Mouse (Mus musculus) erythroblast, embryonic 14.5 days (primary cell): ENCODE data around the gene Slc34a2. TPM values are rescaled to one million over a fixed set of nuclear protein-coding genes. Genes with fewer than 3 reads are reported as not detected.

ENCODE experiments used
- H3K27me3 ChIP-seq: 2 replicates; pipeline ENCODE4 v1.6.1; 2012; ENCODE audit warnings: inconsistent platforms; ENCODE audit not compliant: control insufficient read depth
- H3K36me3 ChIP-seq: 2 replicates; pipeline ENCODE4 v1.6.1; 2012; ENCODE audit warnings: mild to moderate bottlenecking, inconsistent platforms; ENCODE audit not compliant: control insufficient read depth
- H3K4me1 ChIP-seq: 2 replicates; pipeline ENCODE4 v1.6.1; 2012; ENCODE audit warnings: inconsistent platforms; ENCODE audit not compliant: control insufficient read depth
- H3K4me3 ChIP-seq: replicated peaks from 2 replicates; pipeline ENCODE3; 2012; ENCODE audit warnings: moderate library complexity, mild to moderate bottlenecking, inconsistent platforms
- H3K9me3 ChIP-seq: 2 replicates; pipeline ENCODE4 v1.6.1; 2012; ENCODE audit warnings: low read length, inconsistent platforms, mixed read lengths; ENCODE audit not compliant: control insufficient read depth
- GATA1 ChIP-seq: IDR thresholded peaks from 2 replicates; pipeline ENCODE4 v1.6.1; 2012; ENCODE audit warnings: low read length, inconsistent platforms, mixed read lengths
- TAL1 ChIP-seq: IDR thresholded peaks from 3 replicates; pipeline ENCODE4 v1.6.1; 2012; ENCODE audit warnings: low read length, inconsistent platforms, mixed read lengths
- polyA plus RNA-seq: library from polyadenylated mRNA; stranded (reverse); fragments of >175 nt; gene quantifications from 2 replicates; pipeline ENCODE4 v1.2.3, GENCODE M21; 2012

Gene Slc34a2
- polyA plus RNA-seq, 1 experiment, result not detected

DNA sequence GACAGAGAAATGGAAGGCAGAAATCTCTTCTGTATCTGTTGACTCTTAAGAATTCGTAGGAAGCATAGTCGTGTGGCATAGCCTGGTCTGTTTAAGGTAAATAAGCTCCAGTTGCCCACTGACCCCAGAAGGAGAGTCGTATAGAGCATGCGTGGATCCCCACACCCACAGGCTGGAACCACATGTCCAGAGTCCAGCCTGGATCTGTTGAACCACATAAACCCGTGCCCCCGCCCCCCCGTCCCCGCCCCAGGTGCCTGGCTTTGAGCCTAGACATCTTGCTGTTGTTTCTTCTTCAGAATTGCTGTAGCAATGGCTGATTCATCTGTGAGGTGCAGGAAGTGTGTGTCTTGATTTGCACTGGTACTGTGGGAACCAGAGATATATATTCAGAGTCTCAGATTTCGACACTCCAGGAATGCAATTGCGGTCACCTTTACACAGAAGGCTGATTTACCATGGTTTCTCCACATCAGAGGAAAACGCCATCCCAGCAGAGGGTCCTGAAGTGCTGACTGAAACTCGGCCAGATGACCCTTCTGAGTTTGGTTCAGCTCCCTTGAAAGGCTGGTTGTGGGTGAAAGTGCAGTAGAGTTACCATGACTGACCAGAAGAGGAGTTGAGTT, 64.1 kb downstream of the Slc34a2 start:
- H3K27me3 ChIP-seq, result no peaks in the 10 kb centered on the region
- H3K36me3 ChIP-seq, result no peaks in the 10 kb centered on the region
- H3K4me3 ChIP-seq, result no peak overlapping the region
- no peak for TF ChIP-seq TAL1
- TF ChIP-seq GATA1, result no peak
- H3K4me1 ChIP-seq, result no peaks in the 10 kb centered on the region
- no peaks in the 10 kb centered on the region for H3K9me3 ChIP-seq

DNA sequence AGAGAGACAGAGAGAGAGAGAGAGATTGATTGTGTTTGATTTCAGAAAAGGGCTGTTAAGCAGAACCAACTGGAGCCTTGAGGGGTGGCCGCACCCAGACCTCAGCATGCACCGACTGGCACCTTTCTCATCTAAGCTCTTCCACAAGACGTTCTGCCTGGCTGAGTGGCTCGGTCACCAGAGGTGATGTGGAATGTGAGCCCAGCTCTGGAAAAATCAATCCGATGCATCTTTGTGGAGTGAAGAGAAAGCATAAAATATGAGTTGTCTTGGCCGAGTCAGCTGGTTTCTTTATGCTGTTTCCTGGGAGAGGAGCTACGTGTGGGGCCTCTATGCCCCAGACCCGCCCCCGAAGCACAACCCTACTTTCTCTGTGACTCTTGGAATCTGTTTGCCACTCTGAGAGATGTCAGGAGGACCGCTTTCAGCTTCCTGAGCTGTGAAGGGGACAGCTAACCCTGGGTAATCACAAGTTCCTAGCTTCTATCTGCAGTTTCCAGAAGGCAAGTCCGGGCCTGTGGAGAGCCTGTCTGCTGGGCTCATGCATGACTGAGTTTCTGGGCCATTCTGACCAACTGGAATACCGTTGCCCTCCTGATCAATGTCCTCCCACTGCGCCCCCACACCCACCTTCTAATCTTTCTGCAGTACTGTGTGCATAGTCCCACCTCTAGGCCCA, 66.4 kb downstream of the Slc34a2 start:
- TF ChIP-seq TAL1 (no peak), GATA1 (no peak)
- Histone ChIP-seq H3K27me3 (no peaks in the 10 kb centered on the region), H3K36me3 (no peaks in the 10 kb centered on the region), H3K9me3 (no peaks in the 10 kb centered on the region), H3K4me1 (no peaks in the 10 kb centered on the region), H3K4me3 (no peak overlapping the region)

DNA sequence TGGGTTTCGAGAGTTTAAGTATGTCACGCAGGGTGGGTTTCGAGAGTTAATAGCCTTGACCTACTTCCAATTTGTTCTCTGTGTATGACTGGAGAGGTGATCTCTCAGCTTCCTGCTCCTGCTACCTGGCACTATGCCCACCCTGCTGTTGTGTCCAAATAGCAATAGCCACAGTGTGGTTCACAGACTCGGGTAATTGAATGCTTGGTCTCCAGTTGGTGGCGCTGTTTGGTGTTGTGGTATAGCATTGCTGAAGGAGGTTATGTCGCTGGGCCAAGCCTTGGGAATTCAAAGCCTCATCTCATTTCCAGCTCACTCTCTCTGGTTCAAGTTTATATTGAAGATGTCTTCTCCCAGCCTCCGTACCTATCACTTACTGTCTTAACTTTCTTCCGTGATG, 67.8 kb downstream of the Slc34a2 start:
- no peak overlapping the region for H3K4me3 ChIP-seq

DNA sequence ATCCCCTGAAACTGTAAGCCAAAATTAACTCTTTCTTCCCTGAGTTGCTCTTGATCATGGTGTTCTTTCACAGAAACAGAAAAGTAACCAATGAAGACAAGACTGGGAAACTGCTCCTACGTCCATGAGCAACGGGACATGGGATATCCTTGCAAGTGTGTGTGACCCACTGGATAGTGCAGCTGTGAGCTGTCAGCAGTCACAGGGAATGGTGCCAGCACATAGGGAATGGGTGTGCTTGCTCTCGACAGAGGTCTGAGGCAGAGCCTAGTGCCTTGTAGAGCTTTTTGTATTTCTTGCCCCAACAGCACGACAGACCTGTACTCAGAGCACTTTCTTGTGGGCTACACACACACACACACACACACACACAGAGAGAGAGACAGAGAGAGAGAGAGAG, 68.2 kb downstream of the Slc34a2 start:
- Histone ChIP-seq H3K36me3 (no peaks in the 10 kb centered on the region), H3K4me1 (no peaks in the 10 kb centered on the region), H3K4me3 (no peak overlapping the region), H3K27me3 (no peaks in the 10 kb centered on the region), H3K9me3 (no peaks in the 10 kb centered on the region)
- TF ChIP-seq GATA1, result no peak
- no peak for TF ChIP-seq TAL1

More for the DNA sequence above, 67.8 kb downstream of the Slc34a2 start:
- TF ChIP-seq GATA1 (no peak), TAL1 (no peak)
- no peaks in the 10 kb centered on the region for H3K9me3 ChIP-seq
- H3K4me1 ChIP-seq, result no peaks in the 10 kb centered on the region
- no peaks in the 10 kb centered on the region for H3K36me3 ChIP-seq
- H3K27me3 ChIP-seq, result no peaks in the 10 kb centered on the region

DNA sequence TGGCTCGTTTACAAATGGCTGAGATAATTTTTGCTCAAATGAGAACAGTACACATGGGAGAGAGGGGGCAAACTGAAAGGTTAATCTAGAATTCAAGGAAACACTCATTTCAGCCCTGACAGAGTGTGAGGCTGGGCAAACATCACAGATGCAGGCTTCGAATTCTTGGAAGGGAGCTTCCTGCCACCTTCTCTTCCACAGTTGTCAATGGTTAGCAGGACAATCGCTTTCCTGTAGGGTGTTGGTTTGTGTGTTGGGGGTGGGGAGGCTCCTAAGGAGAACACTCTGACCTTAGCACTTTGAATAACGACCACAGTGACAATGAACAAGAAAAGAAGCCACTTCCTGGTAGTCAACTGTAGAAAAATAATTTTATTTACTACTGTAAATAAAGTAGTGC, 68.8 kb downstream of the Slc34a2 start:
- H3K36me3 ChIP-seq, result no peaks in the 10 kb centered on the region
- no peaks in the 10 kb centered on the region for H3K9me3 ChIP-seq
- H3K4me3 ChIP-seq, result no peak overlapping the region
- H3K4me1 ChIP-seq, result no peaks in the 10 kb centered on the region
- no peaks in the 10 kb centered on the region for H3K27me3 ChIP-seq
- TF ChIP-seq TAL1, result no peak
- TF ChIP-seq GATA1, result no peak

DNA sequence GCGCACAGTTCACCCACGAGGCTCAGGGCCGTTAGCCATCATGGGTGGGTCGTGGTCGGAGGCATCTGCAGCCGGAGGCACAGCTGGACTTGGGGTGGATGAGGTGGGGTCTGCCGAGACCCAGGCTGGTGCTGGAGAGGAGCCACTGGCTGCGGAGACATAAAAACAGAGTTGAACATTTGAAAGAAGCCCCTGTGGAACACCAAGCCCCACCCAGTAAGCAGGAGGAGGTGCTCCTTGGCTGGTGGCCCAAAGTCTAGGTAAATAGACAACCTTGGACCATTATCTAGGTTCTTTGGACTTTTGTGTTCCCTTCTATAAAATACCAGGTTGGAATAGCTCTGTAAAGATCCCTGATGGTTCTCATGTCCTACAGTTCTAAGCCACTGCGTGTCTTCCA, 70.1 kb downstream of the Slc34a2 start:
- Histone ChIP-seq H3K27me3 (no peaks in the 10 kb centered on the region), H3K4me1 (no peaks in the 10 kb centered on the region), H3K9me3 (peaks cover 4% of the 10 kb centered on the region), H3K4me3 (no peak overlapping the region), H3K36me3 (no peaks in the 10 kb centered on the region)
- TF ChIP-seq GATA1 (no peak), TAL1 (no peak)

DNA sequence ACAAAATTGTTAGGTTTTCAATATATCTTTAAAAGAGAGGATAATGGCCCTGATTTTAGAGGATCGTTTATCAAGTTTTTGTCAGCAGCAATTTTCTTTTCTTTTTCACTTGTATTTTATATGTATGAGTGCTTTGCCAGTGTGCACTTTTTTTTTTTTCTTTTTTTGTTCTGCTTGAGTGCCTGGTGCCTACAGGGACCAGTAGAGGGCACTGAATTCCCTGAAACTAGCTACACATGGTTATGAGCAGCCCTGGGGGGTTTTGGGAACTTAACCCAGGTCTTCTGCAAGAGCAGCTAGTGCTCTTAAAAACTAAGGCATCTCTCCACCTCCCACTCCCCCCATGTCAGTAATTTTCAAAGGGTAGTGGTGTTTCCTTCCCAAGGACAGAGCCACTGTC, 70.8 kb downstream of the Slc34a2 start:
- Histone ChIP-seq H3K27me3 (no peaks in the 10 kb centered on the region), H3K4me1 (no peaks in the 10 kb centered on the region), H3K36me3 (no peaks in the 10 kb centered on the region), H3K9me3 (peaks cover 8% of the 10 kb centered on the region), H3K4me3 (no peak overlapping the region)
- no peak for TF ChIP-seq TAL1
- no peak for TF ChIP-seq GATA1

DNA sequence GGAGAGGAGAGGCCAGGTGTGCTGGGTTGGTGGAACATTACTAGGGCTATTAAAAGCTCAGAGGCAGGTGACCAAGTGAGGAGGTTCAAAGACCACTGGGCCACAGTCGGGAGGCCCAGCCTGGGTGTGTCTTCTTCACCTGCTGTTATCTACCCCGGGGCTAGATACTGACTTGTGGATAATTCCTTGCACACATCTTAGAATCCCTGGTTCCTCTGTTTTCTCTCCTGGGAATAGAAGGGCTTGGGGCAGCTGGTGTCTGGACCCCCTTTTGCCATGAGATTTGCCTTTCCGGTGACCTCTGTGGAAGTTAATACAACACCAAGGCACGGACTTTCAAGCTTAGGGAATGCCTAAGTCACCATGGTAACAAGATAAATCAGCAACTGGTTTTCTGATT, 72.3 kb downstream of the Slc34a2 start:
- Histone ChIP-seq H3K27me3 (no peaks in the 10 kb centered on the region), H3K4me3 (no peak overlapping the region), H3K9me3 (peaks cover 10% of the 10 kb centered on the region), H3K4me1 (no peaks in the 10 kb centered on the region), H3K36me3 (no peaks in the 10 kb centered on the region)
- TF ChIP-seq GATA1 (no peak), TAL1 (no peak)

DNA sequence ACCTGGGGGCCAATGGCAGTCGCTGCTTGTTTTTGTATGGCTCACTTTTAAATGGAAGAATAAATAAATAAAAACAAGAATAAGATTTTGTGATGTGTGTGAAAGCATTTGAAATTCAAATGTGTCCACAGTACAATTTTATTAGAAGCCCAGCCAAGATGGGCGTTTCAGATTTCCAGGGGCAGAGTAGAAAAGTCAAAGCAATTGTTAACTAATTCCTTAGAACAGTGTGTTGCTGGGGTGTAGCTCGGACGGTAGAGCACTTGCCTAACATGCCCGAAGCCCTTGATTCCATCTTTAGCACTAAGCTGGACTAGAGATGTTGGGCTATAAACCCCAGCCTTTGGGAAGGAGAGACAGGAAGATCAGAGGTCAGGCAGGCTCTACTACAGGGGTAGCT, 73.2 kb downstream of the Slc34a2 start:
- Histone ChIP-seq H3K9me3 (peaks cover 10% of the 10 kb centered on the region), H3K27me3 (no peaks in the 10 kb centered on the region), H3K4me1 (no peaks in the 10 kb centered on the region), H3K4me3 (no peak overlapping the region), H3K36me3 (no peaks in the 10 kb centered on the region)
- TF ChIP-seq TAL1 (no peak), GATA1 (no peak)

DNA sequence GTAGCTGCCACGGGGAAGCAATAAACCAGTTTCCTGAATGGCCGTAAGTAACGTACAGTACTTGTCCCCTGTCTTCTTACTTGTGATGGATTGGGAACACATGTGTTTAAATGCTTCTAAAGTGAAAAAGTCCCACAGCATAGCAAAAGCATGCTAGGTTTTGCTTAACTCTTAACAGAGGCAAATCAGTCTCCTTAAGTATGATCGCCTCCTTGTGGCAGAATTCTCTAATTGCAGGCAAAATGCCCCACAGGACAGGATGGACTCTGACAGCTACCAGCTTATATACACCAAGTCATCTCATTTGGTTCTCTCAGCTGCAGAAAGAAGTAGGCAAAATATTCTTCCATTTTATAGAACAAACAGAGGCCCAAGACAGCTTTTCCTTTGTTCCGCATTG, 75.1 kb downstream of the Slc34a2 start:
- Histone ChIP-seq H3K36me3 (no peaks in the 10 kb centered on the region), H3K27me3 (no peaks in the 10 kb centered on the region), H3K4me1 (no peaks in the 10 kb centered on the region), H3K9me3 (peaks cover 10% of the 10 kb centered on the region), H3K4me3 (no peak overlapping the region)
- no peak for TF ChIP-seq GATA1
- TF ChIP-seq TAL1, result no peak
